Mouse (Mus musculus): ENCODE measurements at regions not wholly inside any gene's neighbourhood (a gene's known extent, or its start where the extent isn't known, plus 50 kb on each side); places are given as distances from the start of the nearest gene placed in this dataset.

- TF ChIP-seq CTCF (IDR thresholded peaks at IDR 0.05), result no peak
- peak; percentile 50; the same call in 1 of the 2 replicates for TF ChIP-seq EP300 (IDR thresholded peaks at IDR 0.05)
Measured at GRCm38 (mm10) chr3:152004411-152004955, 161.5 kb downstream of the Gipc2 start.

All from lung, postnatal 0 days (tissue).